Mouse (Mus musculus): ENCODE data around the gene Gm10770.
"Not testable (repeated sequence)": the region's sequence is repeated elsewhere in the genome, so short reads cannot be mapped to it uniquely, and the experiment has no call there.

DNA sequence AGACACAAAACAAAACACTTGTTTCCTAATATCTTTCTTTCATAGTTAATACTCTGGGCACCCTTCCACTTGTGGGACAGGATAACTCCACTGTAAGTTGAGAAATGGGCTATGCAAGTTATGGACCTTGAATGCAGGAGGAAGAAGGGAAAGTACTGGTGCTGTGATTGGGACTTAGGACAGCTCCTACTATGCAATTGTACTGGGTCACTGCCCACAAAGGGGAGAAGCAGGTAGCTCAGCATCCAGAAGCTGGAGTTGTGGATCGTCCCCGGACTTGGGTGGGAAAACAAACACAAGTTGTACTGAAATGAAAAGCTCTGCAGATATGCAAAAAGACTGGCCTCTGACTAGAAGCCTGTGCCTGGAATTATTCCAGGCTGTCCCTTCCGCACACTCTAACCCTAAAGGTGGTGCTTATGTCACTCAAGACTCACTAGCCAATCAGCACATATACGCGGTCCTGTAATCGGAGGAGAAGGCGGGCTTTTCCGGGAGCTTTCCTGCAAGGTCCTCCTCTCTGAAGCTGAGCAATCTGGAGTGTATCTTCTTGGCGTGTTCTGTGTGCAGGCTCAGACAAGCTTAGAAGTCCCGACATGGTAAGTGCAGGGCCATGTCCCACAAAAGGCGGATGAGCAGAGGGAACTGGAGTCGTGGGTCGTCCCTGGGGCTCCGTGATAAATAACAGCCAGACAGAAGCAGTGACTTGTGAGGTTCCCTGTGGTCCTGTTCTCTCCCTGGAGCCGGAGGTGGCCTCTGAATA lies 38.3 kb upstream of the Gm10770 start, which contains the start of gene Zfp937:
- TF ChIP-seq POLR2A (IDR thresholded peaks at IDR 0.05; ENCODE audit: borderline replicate concordance, control insufficient read depth, low read depth, low read length); CTCF (IDR thresholded peaks at IDR 0.05; ENCODE audit: control insufficient read depth, insufficient read depth, low read length): not testable (repeated sequence)

All from bone marrow, adult 2 months (tissue).